Mouse (Mus musculus) cerebellum, adult 8-10 months (tissue): ENCODE data around the gene Tmem106a.
"Not testable (repeated sequence)": the region's sequence is repeated elsewhere in the genome, so short reads cannot be mapped to it uniquely, and the experiment has no call there.

Experiments
- DNase-seq: peaks from one replicate; pipeline ENCODE4 v3.0.0; 2022

Gene Tmem106a

DNA sequence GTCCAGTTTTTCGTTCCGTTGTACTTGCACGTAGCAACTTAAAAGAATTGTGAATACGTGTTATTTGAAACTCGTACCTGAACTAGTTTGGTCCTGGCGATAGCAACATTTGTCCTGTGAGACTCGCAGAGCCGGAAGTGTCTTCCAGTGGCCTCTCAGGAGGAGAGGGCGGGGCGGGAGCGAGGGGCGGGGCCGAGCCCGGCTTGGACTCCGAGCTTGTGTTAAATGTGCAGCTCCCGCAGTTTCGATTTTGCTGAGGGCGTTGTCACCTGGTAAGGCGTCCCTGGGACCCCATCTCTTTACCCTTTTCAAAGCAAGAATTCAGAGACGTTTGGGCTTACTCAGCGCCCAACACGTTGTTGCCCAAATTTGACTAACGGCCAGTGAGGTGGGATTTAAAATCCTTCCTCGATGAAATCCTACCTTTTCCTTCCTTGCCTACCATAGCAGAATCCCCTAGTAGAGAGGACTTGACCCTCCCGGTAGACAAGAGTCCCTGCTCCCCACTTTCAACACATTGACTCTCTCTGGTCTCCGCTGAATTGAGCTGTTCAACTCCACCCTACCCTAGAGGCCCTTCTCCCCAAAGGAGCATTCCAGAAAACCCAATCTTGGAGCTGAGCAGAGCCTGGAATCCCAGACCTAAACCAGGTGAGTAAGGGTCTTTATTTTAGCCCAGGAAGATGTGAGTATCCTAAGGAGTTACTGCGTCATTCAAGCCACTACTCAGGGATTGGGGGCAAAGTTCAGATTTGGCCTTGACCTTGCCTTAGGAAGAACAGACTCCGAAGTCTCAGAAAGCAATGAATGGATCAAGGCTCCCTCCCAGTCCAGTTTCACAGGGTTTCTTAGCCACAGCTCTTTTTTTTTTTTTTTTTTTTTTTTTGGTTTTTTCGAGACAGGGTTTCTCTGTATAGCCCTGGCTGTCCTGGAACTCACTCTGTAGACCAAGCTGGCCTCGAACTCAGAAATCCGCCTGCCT, at the start of gene Tmem106a:
Gene Tmem106a, plus strand, starts transcription at position 189 of the 982 bp plus-strand sequence.
- DNase-seq, result no peak

DNA sequence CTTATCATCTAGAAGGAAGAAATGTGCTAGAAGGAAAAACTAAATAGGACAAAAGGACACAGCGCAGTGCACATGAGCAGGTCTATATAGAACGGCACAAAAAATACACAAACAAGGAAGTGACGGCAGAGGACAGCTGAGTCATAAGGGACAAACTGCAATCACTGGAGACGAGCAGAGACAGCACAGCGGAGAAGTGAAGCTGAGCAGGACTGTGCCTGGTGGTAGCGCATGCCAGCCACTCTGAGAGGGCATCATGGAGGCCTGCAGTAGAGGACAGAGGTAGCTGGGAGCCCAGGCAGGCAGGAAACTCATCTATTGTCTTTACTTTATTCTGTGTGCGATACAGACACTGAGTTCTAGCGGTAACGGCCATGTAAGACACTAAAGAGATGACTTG, 38.5 kb upstream of the Tmem106a start:
- no peak for DNase-seq

DNA sequence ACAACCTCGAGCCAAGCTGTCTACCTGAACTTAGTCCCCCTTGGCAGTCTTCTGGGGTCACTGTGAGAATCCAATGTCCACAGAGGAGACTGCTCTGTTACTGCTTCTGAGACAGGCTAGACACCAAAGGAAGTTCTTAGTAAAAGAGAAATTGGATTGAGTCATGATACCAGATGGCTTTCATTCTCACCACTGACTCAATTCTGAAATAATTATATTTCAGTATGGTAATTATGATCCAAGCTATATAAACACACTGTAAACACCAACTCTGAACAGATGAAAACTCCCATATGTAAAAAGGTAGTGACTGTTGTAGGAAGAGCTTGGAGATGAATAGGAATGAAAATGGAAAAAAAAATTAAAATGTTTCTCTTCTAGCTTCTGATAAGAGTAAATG, 37.9 kb upstream of the Tmem106a start:
- no peak for DNase-seq

DNA sequence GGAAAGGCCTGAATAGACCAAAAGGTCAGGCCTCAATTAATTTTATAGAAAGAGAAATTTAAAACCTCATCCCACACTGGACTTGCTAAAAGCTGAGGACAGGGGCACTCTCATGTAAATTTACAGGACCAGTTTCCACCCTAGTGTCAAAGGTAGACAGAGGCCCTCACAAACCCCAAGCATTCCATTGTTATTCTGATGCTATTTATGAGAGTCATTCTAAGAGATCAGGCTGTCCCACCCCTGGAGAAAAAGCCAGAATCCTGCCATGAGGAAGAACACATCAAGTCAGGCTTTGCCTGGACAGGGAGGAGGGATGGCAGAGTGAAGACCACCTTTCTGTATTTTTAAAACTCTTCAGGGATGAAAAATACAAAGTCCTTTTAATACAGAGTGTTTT, 33.5 kb upstream of the Tmem106a start:
- no peak for DNase-seq

DNA sequence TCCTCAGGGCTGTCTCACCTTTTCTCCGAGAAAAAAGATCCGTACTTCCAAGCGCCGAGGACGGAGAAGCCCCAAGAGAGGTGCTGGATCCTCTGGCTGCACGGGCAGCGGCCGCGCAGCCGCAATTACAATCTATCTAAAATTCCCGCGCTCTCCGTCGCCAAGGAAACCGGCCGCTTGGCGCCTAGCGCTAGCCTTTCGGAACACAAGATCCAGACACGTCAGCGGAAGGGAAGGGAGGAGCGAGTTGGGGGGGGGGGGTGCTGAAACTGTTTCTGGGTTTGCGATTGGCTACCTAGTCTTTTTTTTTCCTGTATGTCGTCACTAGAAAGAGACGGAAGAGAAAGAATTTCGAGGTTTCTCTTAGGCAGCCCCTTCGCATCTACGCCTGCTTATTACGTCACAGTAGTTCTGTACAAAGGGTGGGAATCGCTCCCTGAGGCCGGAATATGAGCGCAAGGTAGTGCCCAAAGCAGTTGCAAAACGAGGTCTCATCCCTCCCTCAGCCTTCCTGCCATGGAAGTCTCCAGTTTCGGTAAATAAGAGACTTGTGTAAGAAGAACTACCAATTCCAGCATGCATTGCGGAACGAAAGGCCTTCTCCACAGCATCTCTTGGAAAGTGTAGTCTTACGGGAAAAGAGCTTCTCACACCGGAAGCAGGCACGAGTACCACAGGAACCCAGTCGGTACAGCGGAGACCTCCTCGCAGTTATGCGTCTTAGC, 30.1 kb upstream of the Tmem106a start, which contains the start of the genes Brca1 and Nbr1:
Gene Brca1, minus strand, starts transcription at position 205 of the 725 bp plus-strand sequence.
Gene Nbr1, plus strand, starts transcription at position 399 of the 725 bp plus-strand sequence.
- peak; percentile 90 for DNase-seq

DNA sequence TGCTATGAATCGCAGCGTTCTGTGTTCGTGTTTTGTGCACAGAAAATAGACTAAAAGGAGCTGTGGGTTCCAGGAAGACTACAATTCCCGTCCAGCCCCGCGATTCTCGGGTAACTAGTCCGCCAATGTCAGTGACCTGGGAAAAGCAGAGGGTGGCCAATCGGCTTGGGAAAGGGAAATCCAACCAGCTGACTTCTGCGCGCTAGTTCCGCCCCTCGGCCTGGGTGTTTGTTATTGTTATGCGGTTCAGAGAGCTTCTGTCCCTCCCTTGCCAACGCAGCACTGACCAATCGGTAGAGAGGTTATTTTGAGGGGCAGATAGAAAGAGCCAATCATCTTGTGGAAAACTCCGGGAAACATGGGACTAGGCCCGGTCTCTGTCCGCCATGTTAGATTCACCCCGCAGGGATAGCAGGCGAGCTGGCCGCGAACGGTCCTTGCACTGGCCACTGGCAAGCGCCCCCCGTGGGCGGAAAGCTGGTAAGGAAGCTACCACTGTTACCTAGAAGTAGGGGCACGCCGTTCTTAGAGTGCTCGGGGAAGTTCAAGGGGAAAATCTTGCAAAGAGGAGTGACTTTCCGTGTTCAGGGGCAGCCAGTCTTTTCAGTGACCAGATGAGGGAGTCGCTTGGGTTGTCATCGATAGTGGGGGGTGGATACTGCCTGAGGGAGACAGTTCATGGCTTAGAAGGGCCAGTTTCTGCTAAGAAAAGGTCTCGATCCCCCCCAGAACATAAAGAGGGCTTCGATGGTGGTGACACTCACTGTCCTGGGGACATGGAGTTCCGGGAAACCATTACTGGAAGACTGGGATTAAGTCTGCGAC, 29.4 kb upstream of the Tmem106a start:
- peak; percentile 96 for DNase-seq

DNA sequence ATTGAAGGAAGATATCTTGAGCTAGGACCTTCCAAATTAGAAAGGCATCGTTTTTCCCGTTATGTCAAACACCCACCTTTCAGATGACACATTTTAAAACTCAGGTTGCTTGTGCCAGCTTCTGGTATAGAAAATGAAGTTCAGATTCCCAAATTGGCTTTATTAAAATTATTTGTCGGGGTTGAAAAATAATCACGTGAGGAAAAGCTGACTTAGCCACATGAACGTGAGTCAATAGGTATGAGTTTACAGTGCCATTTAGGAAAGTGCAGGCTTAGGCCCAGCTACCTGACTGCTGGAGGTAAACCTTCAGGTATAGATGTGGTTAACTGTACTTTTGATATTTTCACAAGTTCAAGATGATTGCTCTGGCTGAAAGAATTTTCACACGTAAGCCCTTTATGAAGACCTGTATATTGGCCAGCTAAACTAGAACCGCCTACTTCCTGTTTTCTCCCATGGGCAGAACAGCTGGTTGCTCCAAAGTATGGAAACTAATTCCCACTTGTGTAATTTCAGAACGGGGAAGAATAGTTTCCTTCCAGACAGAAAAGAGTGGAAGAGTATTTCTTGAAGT, 28.6 kb upstream of the Tmem106a start:
- no peak for DNase-seq

DNA sequence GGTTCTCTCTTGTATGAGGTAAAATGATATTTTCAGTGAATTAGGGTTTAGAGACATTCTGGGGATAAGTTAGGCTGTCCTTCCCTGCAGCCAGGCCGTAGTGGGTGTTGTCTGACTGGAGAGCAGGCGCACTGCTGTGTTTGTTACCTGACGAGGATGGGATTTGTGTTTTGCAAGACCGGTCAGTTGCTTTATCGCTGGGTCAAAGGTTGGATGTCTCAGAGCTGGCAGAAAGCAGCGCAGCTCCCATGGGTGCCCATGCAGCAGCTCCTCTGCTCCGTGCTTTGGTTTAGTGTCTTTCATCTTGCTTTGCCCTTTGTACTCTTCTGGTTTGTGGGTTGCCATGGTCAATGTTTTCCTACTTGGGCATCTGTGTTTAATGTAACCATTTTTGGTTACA, 25.5 kb upstream of the Tmem106a start:
- no peak for DNase-seq

DNA sequence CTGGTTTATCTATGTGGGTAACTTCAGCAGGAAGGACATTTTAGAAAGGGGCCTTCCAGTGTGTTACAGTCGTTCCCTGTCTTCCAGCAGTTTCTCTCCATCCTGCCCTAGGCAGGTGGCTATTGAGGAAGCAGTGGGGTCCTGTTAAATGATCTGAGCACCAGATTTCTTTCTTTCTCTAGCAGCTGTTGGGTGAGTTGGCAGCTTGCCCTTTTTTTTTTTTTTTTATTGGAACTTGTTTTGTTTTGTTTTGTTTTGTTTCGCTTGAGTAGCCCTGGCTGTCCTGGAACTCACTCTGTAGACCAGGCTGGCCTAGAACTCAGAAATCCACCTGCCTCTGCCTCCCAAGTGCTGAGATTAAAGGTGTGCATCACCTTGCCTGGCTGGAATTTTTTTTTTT, 25.1 kb upstream of the Tmem106a start:
- no peak for DNase-seq

DNA sequence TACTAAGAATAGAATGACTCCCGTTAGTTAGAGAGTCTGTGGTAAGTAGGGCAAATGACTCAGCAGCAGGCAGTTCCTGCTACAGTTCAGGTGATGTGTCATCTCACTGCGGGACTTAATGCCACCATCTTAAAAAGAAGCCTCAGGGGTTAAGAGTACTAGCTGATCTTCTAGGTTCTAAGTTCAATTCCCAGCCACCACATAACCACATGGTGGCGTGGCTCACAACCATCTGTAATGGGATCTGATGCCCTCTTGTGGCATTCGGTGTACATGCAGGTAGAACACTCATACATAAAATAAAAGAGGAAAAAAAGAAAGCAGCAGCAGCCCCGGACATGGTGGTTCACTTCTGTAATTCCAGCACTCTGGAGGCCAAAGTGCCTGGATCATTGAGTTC, 19.7 kb upstream of the Tmem106a start:
- peak; percentile 25 for DNase-seq

DNA sequence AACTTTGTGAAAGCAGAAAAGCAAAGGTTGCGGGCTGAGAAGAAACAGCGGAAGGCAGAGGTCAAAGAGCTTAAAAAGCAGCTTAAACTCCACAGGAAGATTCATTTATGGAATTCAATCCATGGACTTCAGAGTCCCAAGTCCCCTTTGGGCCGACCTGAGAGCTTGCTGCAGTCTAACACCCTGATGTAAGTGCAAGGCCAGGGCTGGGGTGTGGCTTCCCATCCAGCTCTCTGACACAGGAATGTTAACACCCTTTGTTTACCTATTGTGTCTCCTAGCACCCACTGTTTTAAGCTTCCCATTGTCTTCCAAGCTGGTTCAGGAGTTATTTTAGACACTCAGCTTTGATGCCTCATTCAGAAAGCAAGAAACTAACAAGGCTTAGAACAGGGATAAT, 13.6 kb upstream of the Tmem106a start:
- no peak for DNase-seq

DNA sequence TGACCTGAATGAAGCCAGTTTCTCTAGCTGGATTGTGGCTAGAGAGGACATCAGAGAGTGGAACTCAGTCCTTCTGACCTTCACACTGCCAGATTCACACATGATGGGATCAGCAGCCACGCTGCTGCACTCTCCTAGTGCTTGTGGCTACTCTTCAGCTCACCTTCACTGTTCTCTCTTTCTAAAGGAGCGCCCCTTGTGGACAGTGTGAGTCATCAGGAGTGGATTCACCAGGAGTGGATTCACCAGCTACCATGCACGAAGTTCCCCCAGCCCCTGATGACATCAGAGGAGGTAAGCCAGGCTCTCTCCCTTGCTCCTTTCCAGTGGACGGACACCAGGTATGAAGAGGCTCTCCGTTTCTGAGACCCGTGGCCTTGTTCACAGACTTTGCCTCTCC, 5.9 kb upstream of the Tmem106a start:
- no peak for DNase-seq

DNA sequence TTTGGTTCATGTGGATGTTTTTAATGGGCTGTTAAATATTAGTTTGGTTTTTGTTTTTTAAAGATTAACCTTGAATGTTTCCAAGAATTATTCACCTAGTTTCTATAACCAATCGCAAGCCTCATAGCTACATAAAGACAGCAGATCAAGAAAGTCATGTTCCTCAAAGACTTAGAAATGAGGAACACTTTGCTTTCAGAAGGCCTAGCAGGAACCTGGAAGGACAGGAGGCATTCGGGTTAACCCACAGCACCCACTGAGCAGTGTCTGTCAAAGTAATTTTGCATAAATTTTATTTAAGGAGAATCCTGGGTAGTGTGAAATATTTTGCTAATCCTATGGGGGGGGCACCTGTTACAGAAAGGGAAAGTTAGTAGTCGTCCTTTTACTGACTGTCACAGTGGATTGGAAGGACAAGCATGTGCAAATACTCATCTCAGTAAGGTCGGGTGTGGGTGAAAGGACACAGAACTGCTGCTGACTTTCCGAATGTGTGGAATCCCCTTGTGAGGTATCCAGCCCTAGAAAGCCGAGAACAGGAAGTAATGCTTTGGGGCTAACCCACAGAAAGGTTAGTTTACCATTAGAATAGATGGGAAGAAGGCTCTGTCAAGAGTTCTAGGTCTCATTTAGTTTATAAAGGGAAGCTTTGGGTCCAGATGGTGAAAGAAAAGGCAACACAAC, 819 bp upstream of the Tmem106a start:
- no peak for DNase-seq

DNA sequence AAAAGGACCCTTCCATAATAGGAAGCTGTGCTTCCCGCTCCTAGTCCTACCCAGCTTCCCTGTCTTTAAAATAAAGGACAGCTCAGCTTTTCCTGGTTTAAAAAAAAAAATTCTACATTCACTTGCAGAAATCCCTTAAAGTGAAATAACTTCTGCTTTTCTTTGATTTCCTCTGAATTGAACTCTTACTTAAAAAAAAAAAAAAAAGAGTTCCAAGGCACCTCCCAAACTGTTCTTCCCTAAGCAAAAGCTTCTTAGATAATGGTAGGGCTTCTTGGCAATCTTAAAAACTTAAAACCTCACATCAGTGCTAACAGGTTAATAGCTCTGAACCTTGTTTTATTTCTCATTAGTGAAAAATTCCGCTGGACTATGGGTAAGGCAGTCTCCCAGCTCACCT, 1.2 kb downstream of the Tmem106a start:
- DNase-seq, result no peak

DNA sequence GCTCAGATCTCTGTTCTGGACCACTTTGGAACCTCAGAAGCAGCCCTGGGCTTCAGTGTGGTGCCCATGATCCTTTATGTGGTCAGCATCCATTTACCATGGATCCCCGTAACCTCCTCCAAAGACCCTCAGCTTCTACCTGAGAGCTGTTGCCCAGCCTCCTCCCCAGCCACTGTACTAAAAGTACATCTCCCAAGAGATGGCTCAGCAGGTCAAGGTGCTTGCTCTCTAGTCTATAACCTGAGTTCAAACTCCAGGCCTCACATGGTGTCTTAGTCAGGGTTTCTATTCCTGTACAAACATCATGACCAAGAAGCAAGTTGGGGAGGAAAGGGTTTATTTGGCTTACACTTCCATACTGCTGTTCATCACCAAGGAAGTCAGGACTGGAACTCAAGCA, 3.0 kb downstream of the Tmem106a start:
- DNase-seq, result not testable (repeated sequence)

DNA sequence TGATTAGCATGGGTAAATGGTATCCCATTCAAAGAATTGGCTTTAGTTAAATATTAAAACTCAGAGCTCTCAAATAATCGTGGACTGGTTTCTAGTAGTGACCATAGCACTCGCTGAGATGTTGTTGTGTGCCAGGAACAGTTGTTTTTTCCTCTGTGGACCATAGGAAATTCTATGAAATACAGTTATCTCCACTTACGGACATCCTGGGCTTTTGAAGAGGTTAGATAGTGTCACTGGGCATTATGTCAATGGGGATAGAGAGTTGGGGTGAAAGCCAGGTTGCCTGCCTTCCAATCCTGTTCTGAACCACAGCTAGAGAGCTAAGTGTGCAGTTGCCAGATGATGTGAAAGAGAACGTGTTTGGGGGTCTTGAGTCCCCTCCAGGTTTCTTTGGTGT, 3.8 kb downstream of the Tmem106a start:
- no peak for DNase-seq

DNA sequence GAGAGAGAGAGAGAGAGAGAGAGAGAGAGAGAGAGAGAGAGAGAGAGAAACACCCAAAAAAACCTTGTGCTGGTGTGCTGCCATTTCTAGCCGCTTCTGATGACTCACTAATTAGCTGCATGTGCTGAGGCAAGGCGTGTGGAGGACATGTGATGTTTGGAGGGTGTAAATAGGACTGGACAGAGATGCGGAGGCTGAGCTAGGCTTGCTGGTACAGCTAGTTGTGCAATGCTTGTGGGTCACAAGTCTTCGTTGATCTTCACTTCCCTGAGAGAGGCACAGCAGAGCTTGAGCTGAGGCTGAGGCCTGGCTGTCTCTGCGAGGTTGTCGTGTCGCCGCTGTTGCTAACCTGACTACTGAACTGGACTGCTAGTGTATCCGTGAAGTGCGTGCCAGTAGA, 5.6 kb downstream of the Tmem106a start:
- DNase-seq, result no peak

DNA sequence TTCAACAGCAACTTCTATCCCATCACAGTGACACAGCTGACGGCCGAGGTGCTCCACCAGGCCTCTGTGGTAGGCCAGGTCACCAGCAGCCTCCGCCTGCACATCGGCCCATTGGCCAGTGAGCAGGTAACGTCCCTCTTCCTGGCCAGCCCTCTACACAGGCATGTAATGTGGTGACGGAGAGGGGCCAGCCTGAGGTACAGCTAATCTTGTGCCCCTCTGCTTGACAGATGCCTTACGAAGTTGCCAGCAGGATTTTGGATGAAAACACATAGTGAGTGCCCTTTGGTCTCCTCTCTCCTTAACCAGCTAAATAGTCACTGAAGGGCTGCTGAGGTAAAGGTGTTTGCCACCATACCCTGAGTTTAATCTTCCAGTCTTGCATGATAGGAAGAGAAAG, 6.8 kb downstream of the Tmem106a start:
- DNase-seq, result no peak

DNA sequence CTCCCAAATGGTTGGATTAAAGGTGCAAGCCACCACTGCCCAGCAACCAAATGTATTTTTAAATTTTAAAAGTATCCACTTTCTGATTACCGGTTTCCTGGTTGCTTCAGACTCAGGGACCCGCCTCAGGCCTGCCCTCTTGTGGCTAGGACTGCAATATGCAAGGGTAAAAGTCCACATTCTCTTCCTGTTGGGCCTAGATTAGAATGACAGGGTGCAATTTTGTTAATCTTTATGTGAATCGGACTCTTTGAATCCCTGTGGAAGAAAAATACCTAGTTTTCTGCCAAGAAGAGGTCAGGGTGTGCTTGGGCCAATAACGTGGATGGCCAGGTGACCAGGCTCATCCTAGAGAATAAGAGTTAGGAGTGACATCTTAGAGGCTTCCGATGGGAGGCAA, 7.4 kb downstream of the Tmem106a start:
- DNase-seq, result peak; percentile 40

DNA sequence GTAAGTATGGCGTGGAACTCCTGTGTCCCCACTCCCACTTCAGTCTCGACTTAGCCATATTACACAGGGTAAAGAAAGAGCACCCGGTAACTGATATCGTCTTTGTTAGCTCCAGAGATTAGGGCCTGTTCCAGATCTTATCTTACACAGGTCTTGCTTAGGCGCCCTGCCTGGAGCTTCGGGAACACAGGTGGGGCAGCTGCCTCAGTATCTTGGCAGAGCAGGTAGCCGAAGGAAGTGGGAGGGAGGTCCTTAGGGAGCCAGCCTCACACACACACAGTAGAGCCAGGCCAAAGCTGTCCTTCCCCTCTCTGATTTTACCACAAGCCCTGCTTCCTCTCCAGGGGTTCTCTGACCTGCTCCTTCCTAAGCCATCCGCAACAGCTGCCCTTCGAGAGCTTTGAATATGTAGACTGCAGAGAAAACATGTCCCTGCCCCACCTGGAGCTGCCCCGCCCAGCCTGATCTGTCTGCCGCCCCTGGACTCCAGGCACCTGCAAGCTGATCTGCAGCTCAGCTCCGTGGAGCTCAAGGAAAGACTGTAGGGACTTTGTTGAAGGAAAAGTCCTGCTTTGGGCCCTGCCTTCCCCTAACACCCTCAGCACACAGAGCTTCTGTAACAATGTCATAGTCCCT, 8.1 kb downstream of the Tmem106a start:
- no peak for DNase-seq

DNA sequence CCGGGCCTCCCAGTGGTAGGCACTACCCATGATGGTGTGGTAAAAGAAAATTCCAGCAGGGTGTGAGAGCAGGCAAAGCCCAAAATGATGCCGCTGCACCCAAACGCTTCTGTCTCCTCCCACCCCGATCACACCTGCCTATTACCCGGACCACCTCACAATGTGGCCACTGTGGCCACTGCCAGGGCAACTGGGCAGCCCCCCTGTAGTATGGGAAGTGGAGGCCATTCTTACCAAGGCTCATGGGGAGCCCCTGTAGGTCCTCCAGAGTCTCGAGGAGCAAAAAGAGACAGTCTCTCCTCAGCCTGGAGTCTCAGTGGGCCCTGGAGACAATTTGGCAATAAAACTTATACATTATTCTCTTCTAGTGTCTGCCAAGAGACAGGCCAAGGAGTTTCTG, 17.1 kb downstream of the Tmem106a start, which contains the start of gene Gm11634:
Gene Gm11634, minus strand, starts transcription at position 101 of the 400 bp plus-strand sequence.
- no peak for DNase-seq
